Mouse (Mus musculus) heart, embryonic 10.5 days (tissue): ENCODE data around the gene Atg7. TPM values are rescaled to one million over a fixed set of nuclear protein-coding genes. Genes with fewer than 3 reads are reported as not detected.

ENCODE experiments used
- DNase-seq: peaks from one replicate; pipeline ENCODE4 v3.0.0-alpha.2; 2017; ENCODE audit warnings: low spot score
- H3K27ac ChIP-seq: fragments of 300-500 bp; sonication (generic); 2 replicates; pipeline ENCODE4 v1.5.1; 2016; ENCODE audit warnings: mild to moderate bottlenecking
- H3K27me3 ChIP-seq: fragments of 300-500 bp; sonication (generic); 2 replicates; pipeline ENCODE4 v1.6.1; 2016; ENCODE audit warnings: mild to moderate bottlenecking; ENCODE audit not compliant: poor library complexity, insufficient read depth, severe bottlenecking
- H3K36me3 ChIP-seq: fragments of 300-500 bp; sonication (generic); 2 replicates; pipeline ENCODE4 v1.6.1; 2016; ENCODE audit warnings: mild to moderate bottlenecking, moderate library complexity
- H3K4me1 ChIP-seq: fragments of 300-500 bp; sonication (generic); 2 replicates; pipeline ENCODE4 v1.6.1; 2016; ENCODE audit warnings: mild to moderate bottlenecking
- H3K4me3 ChIP-seq: fragments of 300-500 bp; sonication (generic); 2 replicates; pipeline ENCODE4 v1.5.1; 2016; ENCODE audit warnings: mild to moderate bottlenecking, moderate library complexity
- H3K9me3 ChIP-seq: fragments of 300-500 bp; sonication (generic); 2 replicates; pipeline ENCODE4 v1.6.1; 2016; ENCODE audit warnings: mild to moderate bottlenecking, moderate library complexity
- WGBS: fragments of 180-500 bp; shearing (Covaris S2); methylation state at CpG from one replicate; pipeline ENCODE4 v1.1.7; 2016; 5-methylcytosine and 5-hydroxymethylcytosine counted together
- polyA plus RNA-seq: library from polyadenylated mRNA; unstranded; fragments of >200 nt; fragmentation: Nextera tagmentation; extraction: Ambion mirVana; gene quantifications from 2 replicates; pipeline ENCODE4 v1.2.1, GENCODE M21; 2016

The Atg7 gene
- polyA plus RNA-seq, 1 experiment from 2014 or later = 18.7 TPM

GRCm38 (mm10) chr6:114842131-114842530, 199.2 kb downstream of the Atg7 start:
- WGBS = 75% methylated on average over 3 of the region's 3 CpGs

GRCm38 (mm10) chr6:114842863-114843262, 200.0 kb downstream of the Atg7 start:
- Histone ChIP-seq H3K9me3 (no peaks in the 10 kb centered on the region), H3K27me3 (no peaks in the 10 kb centered on the region), H3K4me3 (no peak overlapping the region), H3K4me1 (peaks cover 57% of the 10 kb centered on the region), H3K36me3 (no peaks in the 10 kb centered on the region), H3K27ac (no peak overlapping the region)
- no peak for DNase-seq
- 89% methylated on average over 2 of the region's 2 CpGs for WGBS

More at GRCm38 (mm10) chr6:114842131-114842530, 199.2 kb downstream of the Atg7 start:
- Histone ChIP-seq H3K27me3 (no peaks in the 10 kb centered on the region), H3K4me3 (no peak overlapping the region), H3K4me1 (peaks cover 57% of the 10 kb centered on the region), H3K27ac (0 out of 2 replicates have a peak overlapping the region, but pooled peaks have one; percentile 36), H3K9me3 (no peaks in the 10 kb centered on the region), H3K36me3 (0 out of 2 replicates have a peak, but pooled peaks cover 2% of the 10 kb centered on the region)
- DNase-seq = no peak

DNA sequence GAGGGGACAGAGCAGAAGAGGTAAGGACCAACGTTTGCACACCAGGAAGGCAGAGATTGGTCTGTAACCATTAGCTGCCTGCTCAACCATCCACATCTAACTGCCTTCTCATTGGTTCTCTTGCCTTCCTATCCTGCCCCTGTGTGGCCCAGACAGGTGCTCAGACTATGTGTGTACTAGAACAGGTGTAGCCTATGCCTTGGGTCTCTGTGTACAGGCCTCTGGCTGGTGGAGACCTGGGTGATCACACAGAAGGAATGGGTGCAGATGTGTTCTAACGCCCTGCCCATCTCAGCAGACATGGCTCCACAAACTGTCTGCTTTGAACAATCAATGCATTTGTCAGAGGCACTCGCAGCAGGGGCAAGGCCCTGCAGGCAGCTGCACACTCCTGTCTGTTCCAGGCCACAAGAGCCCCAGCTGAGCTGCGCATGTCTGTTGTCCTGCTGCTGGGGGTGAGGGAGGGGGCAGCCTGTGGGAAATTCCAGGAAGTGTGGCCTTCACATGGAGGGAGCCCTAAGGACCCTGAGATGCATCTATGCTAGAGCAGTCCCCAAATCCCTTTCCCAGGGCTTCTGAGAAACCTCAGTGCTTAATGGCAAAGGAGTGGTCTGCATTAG, 203.4 kb downstream of the Atg7 start:
- Histone ChIP-seq H3K9me3 (no peaks in the 10 kb centered on the region), H3K4me3 (no peak overlapping the region), H3K27me3 (no peaks in the 10 kb centered on the region), H3K4me1 (peaks cover 63% of the 10 kb centered on the region), H3K36me3 (no peaks in the 10 kb centered on the region), H3K27ac (0 out of 2 replicates have a peak overlapping the region, but pooled peaks have one; percentile 13)
- 43% methylated on average over 4 of the region's 4 CpGs for WGBS
- DNase-seq = no peak

DNA sequence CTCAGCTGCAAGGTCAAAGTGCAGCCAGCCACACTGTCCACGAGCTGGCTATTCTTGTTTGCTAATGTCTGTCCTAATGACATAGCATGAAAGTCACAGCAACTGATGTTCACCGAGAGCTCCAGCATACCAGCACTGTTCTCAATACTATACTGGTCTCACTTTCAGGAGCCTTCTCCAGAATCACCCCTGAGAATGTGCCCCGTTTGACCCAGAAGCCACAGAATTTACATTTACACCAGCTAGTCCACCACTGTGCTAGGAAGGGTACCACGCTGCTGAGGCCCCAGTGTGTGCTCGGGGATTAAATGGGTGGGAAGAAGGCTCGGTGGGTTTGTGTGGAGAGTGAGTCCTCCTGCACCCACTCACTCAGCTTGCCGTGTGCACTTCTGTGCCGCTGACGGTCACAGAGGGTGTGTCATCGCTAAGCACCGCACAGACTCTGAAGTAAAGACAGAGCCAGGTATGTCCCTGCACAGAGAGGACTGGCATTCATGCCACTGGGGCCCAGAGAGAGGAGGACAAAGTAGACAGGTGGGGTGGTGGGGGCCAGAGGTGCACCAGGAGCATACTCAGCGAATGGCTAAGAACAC, 204.8 kb downstream of the Atg7 start:
- Histone ChIP-seq H3K9me3 (no peaks in the 10 kb centered on the region), H3K4me1 (peaks cover 69% of the 10 kb centered on the region), H3K36me3 (no peaks in the 10 kb centered on the region), H3K27me3 (no peaks in the 10 kb centered on the region), H3K27ac (peak overlapping the region; percentile 79; the same call in 1 of the 2 replicates), H3K4me3 (no peak overlapping the region)
- DNase-seq = no peak
- WGBS = 80% methylated on average over 12 of the region's 12 CpGs

GRCm38 (mm10) chr6:114848761-114849160, 205.9 kb downstream of the Atg7 start:
- no peak for DNase-seq
- Histone ChIP-seq H3K4me3 (no peak overlapping the region), H3K27me3 (no peaks in the 10 kb centered on the region), H3K9me3 (no peaks in the 10 kb centered on the region), H3K4me1 (peaks cover 80% of the 10 kb centered on the region), H3K27ac (peak overlapping the region; percentile 79; the same call in 1 of the 2 replicates), H3K36me3 (no peaks in the 10 kb centered on the region)
- WGBS = 37% methylated on average over 7 of the region's 7 CpGs

- H3K27me3 ChIP-seq = no peaks in the 10 kb centered on the region
- no peaks in the 10 kb centered on the region for H3K9me3 ChIP-seq
- DNase-seq = no peak
- peak overlapping the region; percentile 79 for H3K27ac ChIP-seq
- WGBS = 76% methylated on average over 8 of the region's 8 CpGs
- H3K36me3 ChIP-seq = no peaks in the 10 kb centered on the region
- peaks cover 90% of the 10 kb centered on the region for H3K4me1 ChIP-seq
- H3K4me3 ChIP-seq = no peak overlapping the region
Observed at GRCm38 (mm10) chr6:114849787-114850186, 206.9 kb downstream of the Atg7 start.

GRCm38 (mm10) chr6:114851688-114852087, 208.8 kb downstream of the Atg7 start:
- Histone ChIP-seq H3K27ac (peak overlapping the region; percentile 48; the same call in 1 of the 2 replicates), H3K36me3 (no peaks in the 10 kb centered on the region), H3K9me3 (no peaks in the 10 kb centered on the region), H3K4me1 (peaks cover 98% of the 10 kb centered on the region), H3K4me3 (no peak overlapping the region), H3K27me3 (no peaks in the 10 kb centered on the region)
- DNase-seq = no peak
- 67% methylated on average over 7 of the region's 7 CpGs for WGBS

DNA sequence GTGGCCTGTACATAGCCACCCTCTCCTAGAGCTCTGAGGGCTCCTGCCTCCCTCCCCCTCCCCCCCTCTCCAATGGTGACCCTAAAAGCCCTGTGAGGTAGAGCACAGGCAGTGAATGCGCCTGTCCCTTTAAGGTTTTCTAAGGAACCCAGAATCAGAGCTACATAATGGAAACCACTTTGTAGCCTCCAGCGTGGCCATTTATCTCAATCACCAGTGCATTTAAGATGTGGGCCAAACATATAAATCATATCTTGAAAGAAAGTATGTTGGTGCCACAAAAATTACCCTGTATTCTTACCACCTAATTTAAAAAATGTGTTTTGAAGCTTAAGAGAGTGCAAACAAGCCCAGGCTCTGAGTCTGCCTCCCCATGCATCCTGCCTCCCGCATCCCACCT, 209.8 kb downstream of the Atg7 start:
- H3K27ac ChIP-seq = peak overlapping the region; percentile 53

GRCm38 (mm10) chr6:114854368-114854767, 211.5 kb downstream of the Atg7 start:
- H3K27ac ChIP-seq = peak overlapping the region; percentile 82
- no peaks in the 10 kb centered on the region for H3K9me3 ChIP-seq
- WGBS = 38% methylated on average over 2 of the region's 2 CpGs
- no peak overlapping the region for H3K4me3 ChIP-seq
- H3K36me3 ChIP-seq = peaks cover 6% of the 10 kb centered on the region
- H3K27me3 ChIP-seq = no peaks in the 10 kb centered on the region
- DNase-seq = no peak
- peaks cover 96% of the 10 kb centered on the region for H3K4me1 ChIP-seq

More for the DNA sequence above, 209.8 kb downstream of the Atg7 start:
- no peak overlapping the region for H3K4me3 ChIP-seq
- no peak for DNase-seq
- H3K27me3 ChIP-seq = no peaks in the 10 kb centered on the region
- WGBS = 48% methylated on average over 3 of the region's 3 CpGs
- no peaks in the 10 kb centered on the region for H3K9me3 ChIP-seq
- peaks cover 96% of the 10 kb centered on the region for H3K4me1 ChIP-seq
- no peaks in the 10 kb centered on the region for H3K36me3 ChIP-seq

DNA sequence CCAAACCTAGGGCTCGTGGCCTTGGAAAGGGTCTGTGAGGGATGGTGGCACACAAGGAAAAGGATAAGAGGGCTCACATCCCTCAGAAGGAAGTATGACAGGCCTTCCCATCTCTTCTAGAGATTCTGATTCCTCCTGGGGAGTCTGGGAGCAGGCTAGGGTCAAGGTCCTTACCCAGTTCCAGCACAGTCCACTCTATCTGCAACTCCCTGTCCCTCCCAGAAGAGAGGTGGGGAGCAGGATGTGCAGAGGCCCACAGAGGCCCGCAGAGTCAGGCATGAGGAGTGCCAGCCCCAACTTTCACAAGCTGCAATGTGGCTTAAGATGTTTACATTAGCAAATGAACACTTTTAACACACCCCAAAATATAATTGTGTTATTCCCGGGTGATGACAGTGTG, 212.7 kb downstream of the Atg7 start:
- no peak for DNase-seq
- H3K36me3 ChIP-seq = peaks cover 16% of the 10 kb centered on the region
- peaks cover 90% of the 10 kb centered on the region for H3K4me1 ChIP-seq
- H3K27ac ChIP-seq = peak overlapping the region; percentile 82
- H3K9me3 ChIP-seq = no peaks in the 10 kb centered on the region
- H3K4me3 ChIP-seq = no peak overlapping the region
- 64% methylated on average over 3 of the region's 3 CpGs for WGBS
- H3K27me3 ChIP-seq = no peaks in the 10 kb centered on the region

GRCm38 (mm10) chr6:114856501-114856900, 213.6 kb downstream of the Atg7 start:
- Histone ChIP-seq H3K9me3 (no peaks in the 10 kb centered on the region), H3K36me3 (peaks cover 25% of the 10 kb centered on the region), H3K27ac (0 out of 2 replicates have a peak overlapping the region, but pooled peaks have one; percentile 82), H3K4me1 (peaks cover 90% of the 10 kb centered on the region), H3K27me3 (no peaks in the 10 kb centered on the region), H3K4me3 (no peak overlapping the region)
- 74% methylated on average over 4 of the region's 4 CpGs for WGBS
- DNase-seq = no peak

- H3K9me3 ChIP-seq = no peaks in the 10 kb centered on the region
- peaks cover 88% of the 10 kb centered on the region for H3K4me1 ChIP-seq
- H3K4me3 ChIP-seq = no peak overlapping the region
- WGBS = 81% methylated on average over 3 of the region's 3 CpGs
- no peaks in the 10 kb centered on the region for H3K27me3 ChIP-seq
- peaks cover 41% of the 10 kb centered on the region for H3K36me3 ChIP-seq
- no peak for DNase-seq
- no peak overlapping the region for H3K27ac ChIP-seq
Observed at GRCm38 (mm10) chr6:114857996-114858721, 215.3 kb downstream of the Atg7 start.

DNA sequence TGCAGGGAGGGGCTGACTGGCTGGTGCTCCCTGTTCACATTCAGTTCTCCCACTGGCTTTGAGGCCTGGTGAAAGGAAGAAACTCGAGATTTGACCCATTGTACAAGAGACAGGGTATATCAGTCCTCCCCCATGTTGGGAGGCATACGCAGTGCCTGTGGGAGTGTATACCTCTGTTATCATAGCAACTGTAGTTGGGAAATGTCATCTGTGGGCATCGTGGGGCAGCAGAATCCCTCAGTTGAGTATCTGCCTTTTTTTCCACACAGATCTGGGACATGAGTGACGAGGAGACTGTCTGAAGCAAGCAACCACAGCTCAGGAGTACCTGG, 215.8 kb downstream of the Atg7 start:
- H3K9me3 ChIP-seq = no peaks in the 10 kb centered on the region
- no peak for DNase-seq
- H3K36me3 ChIP-seq = peaks cover 47% of the 10 kb centered on the region
- H3K4me3 ChIP-seq = no peak overlapping the region
- no peak overlapping the region for H3K27ac ChIP-seq
- H3K4me1 ChIP-seq = peaks cover 88% of the 10 kb centered on the region
- WGBS = 69% methylated on average over 4 of the region's 4 CpGs
- no peaks in the 10 kb centered on the region for H3K27me3 ChIP-seq
